Mouse (Mus musculus) testis, adult 2 months (tissue): ENCODE results near the gene Polg. TPM values are rescaled to one million over a fixed set of nuclear protein-coding genes. Genes with fewer than 3 reads are reported as not detected.
A peak's percentile ranks its signal among the peaks of the same experiment; 100 is the strongest.

Experiments
- H3K27ac ChIP-seq: fragments of 200-500 bp; 2 replicates; pipeline ENCODE4 v1.5.1; 2012; ENCODE audit warnings: low read depth, low read length; ENCODE audit not compliant: control insufficient read depth, insufficient read depth
- H3K27me3 ChIP-seq: fragments of 200-500 bp; 2 replicates; pipeline ENCODE4 v1.6.1; 2012; ENCODE audit warnings: mild to moderate bottlenecking, low read length, moderate library complexity; ENCODE audit not compliant: control insufficient read depth, insufficient read depth
- H3K36me3 ChIP-seq: fragments of 200-500 bp; 2 replicates; pipeline ENCODE4 v1.6.1; 2012; ENCODE audit warnings: mild to moderate bottlenecking, low read length; ENCODE audit not compliant: control insufficient read depth, insufficient read depth
- H3K4me1 ChIP-seq: fragments of 200-500 bp; 2 replicates; pipeline ENCODE4 v1.6.1; 2012; ENCODE audit warnings: low read length; ENCODE audit not compliant: control insufficient read depth, insufficient read depth
- H3K4me3 ChIP-seq: fragments of 200-500 bp; 2 replicates; pipeline ENCODE4 v1.5.1; 2012; ENCODE audit warnings: low read depth, mild to moderate bottlenecking, low read length, moderate library complexity, mixed read lengths; ENCODE audit not compliant: control insufficient read depth
- CTCF ChIP-seq: fragments of 200-500 bp; IDR thresholded peaks from 2 replicates; pipeline ENCODE4 v1.5.1; 2012; ENCODE audit warnings: low read depth, mild to moderate bottlenecking, inconsistent platforms, low read length, moderate library complexity; ENCODE audit not compliant: control insufficient read depth, insufficient read depth, insufficient replicate concordance
- POLR2A ChIP-seq: fragments of 200-500 bp; IDR thresholded peaks from 2 replicates; pipeline ENCODE4 v1.6.1; 2012; ENCODE audit warnings: low read depth, mild to moderate bottlenecking, inconsistent platforms, low read length, moderate library complexity; ENCODE audit not compliant: control insufficient read depth
- polyA plus RNA-seq: library from polyadenylated mRNA; depleted of rRNA; stranded (reverse); fragments of >200 nt; gene quantifications from 2 replicates; pipeline ENCODE4 v1.2.3, GENCODE M21; 2012

Polg gene
- polyA plus RNA-seq, 1 experiment = 78.3 TPM

- Histone ChIP-seq H3K27me3 (no peaks in the 10 kb centered on the region; the same call in 1 of the 2 replicates), H3K4me1 (peaks cover 19% of the 10 kb centered on the region), H3K27ac (no peak overlapping the region), H3K36me3 (no peaks in the 10 kb centered on the region), H3K4me3 (no peak overlapping the region)
- no peak for TF ChIP-seq POLR2A
- TF ChIP-seq CTCF = no peak
These were observed 45.0 kb upstream of the Polg start for GRCm38 (mm10) chr7:79511181-79511580.

- Histone ChIP-seq H3K4me3 (no peak overlapping the region), H3K4me1 (peaks cover 17% of the 10 kb centered on the region), H3K27me3 (no peaks in the 10 kb centered on the region; the same call in 1 of the 2 replicates), H3K27ac (no peak overlapping the region), H3K36me3 (no peaks in the 10 kb centered on the region)
- TF ChIP-seq POLR2A (no peak), CTCF (no peak)
These were observed 44.5 kb upstream of the Polg start for GRCm38 (mm10) chr7:79510686-79511085.

DNA sequence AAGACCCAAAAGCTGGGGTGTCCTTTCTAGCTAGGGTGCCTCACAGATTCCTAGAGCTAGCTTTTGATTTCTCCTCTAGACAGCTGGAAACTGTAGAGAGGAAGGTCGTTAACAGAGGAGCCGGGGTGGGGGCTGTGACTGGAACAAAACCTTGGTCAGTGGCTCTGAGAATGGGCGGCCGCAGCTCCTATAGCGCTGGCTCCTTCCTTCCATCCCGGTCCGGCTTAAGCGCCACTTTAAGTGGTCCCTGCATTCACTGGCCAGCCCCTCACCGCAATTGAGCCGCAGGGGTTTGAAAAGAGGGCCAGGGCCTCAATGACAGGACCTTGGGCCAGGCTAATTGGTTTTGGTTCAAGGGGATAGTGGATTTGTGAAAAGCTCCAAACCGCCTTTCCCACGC is 43.5 kb upstream of the Polg start:
- H3K36me3 ChIP-seq = no peaks in the 10 kb centered on the region
- no peak overlapping the region for H3K27ac ChIP-seq
- H3K4me3 ChIP-seq = no peak overlapping the region; the same call in 1 of the 2 replicates
- TF ChIP-seq CTCF = no peak
- TF ChIP-seq POLR2A = no peak
- H3K27me3 ChIP-seq = no peaks in the 10 kb centered on the region; the same call in 1 of the 2 replicates
- peaks cover 17% of the 10 kb centered on the region for H3K4me1 ChIP-seq

- H3K4me3 ChIP-seq = peak overlapping the region; percentile 90
- no peak overlapping the region for H3K27ac ChIP-seq
- H3K27me3 ChIP-seq = no peaks in the 10 kb centered on the region; the same call in 1 of the 2 replicates
- no peaks in the 10 kb centered on the region for H3K36me3 ChIP-seq
- H3K4me1 ChIP-seq = peaks cover 13% of the 10 kb centered on the region
- TF ChIP-seq POLR2A (no peak), CTCF (no peak)
These were observed 43.1 kb upstream of the Polg start for GRCm38 (mm10) chr7:79509235-79509607.

GRCm38 (mm10) chr7:79508280-79509234 is 42.4 kb upstream of the Polg start:
- H3K36me3 ChIP-seq = no peaks in the 10 kb centered on the region
- TF ChIP-seq CTCF (no peak), POLR2A (no peak)
- no peak overlapping the region for H3K27ac ChIP-seq
- peaks cover 10% of the 10 kb centered on the region for H3K4me1 ChIP-seq
- no peaks in the 10 kb centered on the region; the same call in 1 of the 2 replicates for H3K27me3 ChIP-seq
- H3K4me3 ChIP-seq = peak overlapping the region; percentile 90

DNA sequence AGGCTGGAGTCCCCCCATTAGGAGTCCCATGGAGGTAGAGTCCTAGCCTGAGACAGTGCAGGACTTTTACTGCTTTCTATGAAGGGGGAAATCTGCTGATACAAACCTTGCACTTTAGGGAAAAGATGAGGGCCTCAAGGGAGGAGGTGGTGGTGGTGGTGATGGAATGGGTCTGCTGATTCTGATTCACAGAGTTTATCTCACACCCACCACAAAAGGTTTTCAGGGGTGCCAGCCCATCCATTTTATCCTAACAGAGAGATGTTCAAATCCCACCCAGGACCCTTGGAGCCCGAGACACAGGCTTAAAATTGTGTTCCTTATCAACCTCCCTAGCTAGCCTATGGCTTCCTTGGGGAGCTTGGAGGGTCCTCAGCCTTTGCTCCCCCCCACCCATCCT is 41.6 kb upstream of the Polg start:
- no peak for TF ChIP-seq CTCF
- TF ChIP-seq POLR2A = no peak
- H3K36me3 ChIP-seq = no peaks in the 10 kb centered on the region
- H3K4me1 ChIP-seq = peaks cover 10% of the 10 kb centered on the region
- H3K27ac ChIP-seq = no peak overlapping the region
- H3K27me3 ChIP-seq = no peaks in the 10 kb centered on the region; the same call in 1 of the 2 replicates
- peak overlapping the region; percentile 90 for H3K4me3 ChIP-seq

DNA sequence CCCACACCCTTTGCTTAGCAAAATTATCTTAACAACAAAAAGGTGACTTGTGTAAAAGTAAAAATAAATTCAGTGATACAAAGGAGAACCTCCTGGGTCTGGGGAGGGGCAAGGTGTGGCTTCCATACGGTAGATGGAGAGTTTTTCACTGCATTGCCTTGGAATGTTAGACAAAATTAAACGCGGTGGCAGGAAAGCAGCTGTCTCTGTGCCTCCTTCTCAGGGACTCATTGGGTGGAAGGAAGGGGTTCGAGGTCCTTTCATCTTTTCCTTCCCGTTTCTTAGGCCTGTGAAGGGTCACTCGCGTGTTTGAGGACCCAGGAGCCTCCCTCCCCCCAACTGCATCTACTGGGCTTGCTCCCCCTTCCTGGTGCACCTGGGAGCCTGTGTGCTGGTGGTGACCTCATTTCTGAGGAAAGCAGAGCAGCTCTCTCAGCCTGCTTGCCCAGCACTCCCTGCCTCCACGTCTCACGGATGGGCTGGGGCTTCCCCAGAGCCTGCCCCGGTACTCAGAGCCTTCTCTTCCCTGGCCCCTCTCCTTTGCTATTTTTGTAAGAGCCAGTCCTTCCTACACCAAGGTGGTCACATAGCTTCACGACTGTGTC is 41.0 kb upstream of the Polg start:
- H3K27ac ChIP-seq = no peak overlapping the region
- H3K4me1 ChIP-seq = peaks cover 8% of the 10 kb centered on the region
- H3K27me3 ChIP-seq = no peaks in the 10 kb centered on the region; the same call in 1 of the 2 replicates
- TF ChIP-seq POLR2A (no peak), CTCF (no peak)
- peak overlapping the region; percentile 90 for H3K4me3 ChIP-seq
- no peaks in the 10 kb centered on the region for H3K36me3 ChIP-seq
